39 mouse cellular contexts compared by ENCODE assay signal in the genomic region with DNA sequence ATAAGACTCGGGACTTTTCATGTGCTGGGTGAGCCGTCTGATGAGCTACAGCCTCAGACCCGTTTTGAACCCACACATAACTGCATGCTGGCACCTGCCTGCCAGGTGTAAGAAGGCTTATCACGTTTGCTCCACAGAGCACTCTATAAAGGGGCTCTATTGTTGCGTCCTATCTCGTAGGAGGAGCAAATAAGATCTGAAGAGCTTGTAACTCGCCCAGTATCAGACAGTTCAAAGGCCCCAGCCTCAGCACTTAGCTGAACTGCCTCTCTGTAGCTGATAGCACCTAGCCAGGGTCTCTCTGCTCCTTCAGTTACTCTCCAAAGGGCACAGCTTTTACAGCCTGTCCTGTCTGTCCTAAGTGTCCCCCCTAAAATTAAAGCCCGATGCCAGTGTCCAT. TPM values are rescaled to one million over a fixed set of nuclear protein-coding genes. Genes with fewer than 3 reads are reported as not detected.
"Had no signal": no experiment of that assay in that cellular context is flagged by ENCODE, and none has a peak within 500 bp of the region (broad histone marks: within the 10 kb centered on the region; RNA-seq: fewer than 3 reads in every experiment).

No protein-coding gene starts in this region.

- H3K9ac ChIP-seq: heart, embryonic 12.5 days; heart, embryonic 15.5 days; hindbrain, embryonic 12.5 days; hindbrain, embryonic 14.5 days; kidney, embryonic 15.5 days; limb, embryonic 13.5 days; limb, embryonic 15.5 days; liver, embryonic 13.5 days; liver, embryonic 15.5 days had no signal

- H3K27ac ChIP-seq: gastrocnemius, adult 2 months; heart, embryonic 10.5 days; heart, embryonic 15.5 days; hindbrain, embryonic 10.5 days; hindbrain, embryonic 12.5 days; hindbrain, embryonic 14.5 days; kidney, embryonic 15.5 days; kidney, postnatal 0 days; layer of hippocampus, adult 2 months; limb, embryonic 13.5 days; limb, embryonic 15.5 days; liver, embryonic 13.5 days; liver, embryonic 15.5 days had no signal

- DNase-seq: gastrocnemius, adult 2 months; gastrocnemius, postnatal 10 days; gastrocnemius, postnatal 25 days; heart, adult 18-20 months; heart, postnatal 4 days; kidney, adult 18-20 months; kidney, adult 9 months; kidney, postnatal 14 days; kidney, postnatal 36 days; layer of hippocampus, postnatal 36 days; left cerebral cortex, postnatal 4 days; liver, embryonic 13.5 days had no signal

- ATAC-seq: hindbrain, embryonic 16.5 days; inflammation-experienced regulatory T-cells, adult 6 months had no signal

- H3K4me3 ChIP-seq: gastrocnemius, adult 2 months; heart, embryonic 10.5 days; heart, embryonic 12.5 days; heart, embryonic 15.5 days; hindbrain, embryonic 10.5 days; hindbrain, embryonic 12.5 days; kidney, embryonic 15.5 days; layer of hippocampus, adult 2 months; limb, embryonic 13.5 days; limb, embryonic 15.5 days; liver, embryonic 13.5 days; liver, embryonic 15.5 days had no signal

- H3K9me3 ChIP-seq: heart, embryonic 10.5 days; heart, embryonic 15.5 days; hindbrain, embryonic 10.5 days; hindbrain, embryonic 12.5 days; kidney, embryonic 15.5 days; limb, embryonic 13.5 days; limb, embryonic 15.5 days; liver, embryonic 13.5 days; liver, embryonic 15.5 days had no signal

- H3K27me3 ChIP-seq: liver, embryonic 13.5 days had no signal

- H3K36me3 ChIP-seq: heart, embryonic 10.5 days; heart, embryonic 12.5 days; heart, embryonic 15.5 days; hindbrain, embryonic 10.5 days; hindbrain, embryonic 12.5 days; kidney, embryonic 15.5 days; limb, embryonic 13.5 days; limb, embryonic 15.5 days; liver, embryonic 13.5 days; liver, embryonic 15.5 days had no signal

- H3K4me2 ChIP-seq: heart, embryonic 12.5 days; heart, embryonic 15.5 days; hindbrain, embryonic 12.5 days; hindbrain, embryonic 14.5 days; kidney, embryonic 15.5 days; limb, embryonic 13.5 days; limb, embryonic 15.5 days; liver, embryonic 13.5 days; liver, embryonic 15.5 days had no signal

RNA-seq across cellular contexts. Expression of gene Hnf4a, which starts 23.8 kb away (rescaled TPM):
- total RNA-seq: gastrocnemius, adult 2 months; gastrocnemius, postnatal 25 days; heart, adult 18-20 months; heart, adult 8-10 months; heart, postnatal 25 days; heart, postnatal 4 days; layer of hippocampus, adult 2 months; layer of hippocampus, postnatal 10 days; layer of hippocampus, postnatal 36 days; left cerebral cortex, adult 18-20 months; left cerebral cortex, adult 8-10 months; left cerebral cortex, postnatal 10 days; left cerebral cortex, postnatal 25 days; left cerebral cortex, postnatal 4 days had no signal
- polyA plus RNA-seq: frontal cortex, adult 2 months; heart, embryonic 15.5 days; heart, postnatal 0 days; hindbrain, embryonic 10.5 days; hindbrain, embryonic 12.5 days; hindbrain, embryonic 14.5 days; hindbrain, embryonic 16.5 days; inflammation-experienced regulatory T-cells, adult 6 months; limb, embryonic 11.5 days; limb, embryonic 13.5 days had no signal

RNA-seq across cellular contexts. Expression of gene R3hdml, which starts 38.3 kb away (rescaled TPM):
- total RNA-seq: gastrocnemius, adult 2 months; gastrocnemius, postnatal 10 days; gastrocnemius, postnatal 25 days; gastrocnemius, postnatal 4 days; granulocyte monocyte progenitor cell, adult 5-6 weeks; heart, adult 18-20 months; heart, adult 8-10 months; heart, postnatal 25 days; heart, postnatal 4 days; layer of hippocampus, adult 2 months; layer of hippocampus, postnatal 36 days; left cerebral cortex, adult 18-20 months; left cerebral cortex, adult 8-10 months; left cerebral cortex, postnatal 25 days; liver, adult 2 months had no signal
- polyA plus RNA-seq: heart, embryonic 12.5 days; heart, embryonic 15.5 days; heart, postnatal 0 days; hindbrain, embryonic 10.5 days; hindbrain, embryonic 12.5 days; inflammation-experienced regulatory T-cells, adult 6 months; limb, embryonic 11.5 days; limb, embryonic 13.5 days; liver, adult 2 months; liver, embryonic 13.5 days; liver, embryonic 15.5 days had no signal
